Mouse (Mus musculus) heart, embryonic 13.5 days (tissue): ENCODE data around the gene Slc26a9. TPM values are rescaled to one million over a fixed set of nuclear protein-coding genes. Genes with fewer than 3 reads are reported as not detected.
A peak's percentile ranks its signal among the peaks of the same experiment; 100 is the strongest.

ENCODE experiments used
- ATAC-seq: fragments of 200-750 bp; cut with Nextera tagmentation; 2 replicates; pipeline ENCODE4 v1.8.0; 2017; ENCODE audit warnings: moderate TSS enrichment; ENCODE audit not compliant: insufficient number of reproducible peaks, low FRiP score, low TSS enrichment; ENCODE audit errors: extremely low read depth
- H3K27ac ChIP-seq: fragments of 300-500 bp; sonication (generic); replicated peaks from 2 replicates; pipeline ENCODE4 v1.5.1; 2015; ENCODE audit warnings: moderate library complexity, mild to moderate bottlenecking, inconsistent platforms
- H3K27me3 ChIP-seq: fragments of 300-500 bp; sonication (generic); replicated peaks from 2 replicates; pipeline ENCODE4 v1.6.1; 2015; ENCODE audit warnings: mild to moderate bottlenecking, inconsistent platforms
- H3K36me3 ChIP-seq: fragments of 300-500 bp; sonication (generic); 2 replicates; pipeline ENCODE4 v1.6.1; 2015; ENCODE audit warnings: mild to moderate bottlenecking, inconsistent platforms
- H3K4me1 ChIP-seq: fragments of 300-500 bp; sonication (generic); 2 replicates; pipeline ENCODE4 v1.6.1; 2015; ENCODE audit warnings: inconsistent platforms
- H3K4me2 ChIP-seq: fragments of 300-500 bp; sonication (generic); 2 replicates; pipeline ENCODE4 v1.6.1; 2015; ENCODE audit warnings: inconsistent platforms, mild to moderate bottlenecking, moderate library complexity
- H3K4me3 ChIP-seq: fragments of 300-500 bp; sonication (generic); 2 replicates; pipeline ENCODE4 v1.5.1; 2015; ENCODE audit warnings: moderate library complexity, mild to moderate bottlenecking, inconsistent platforms
- H3K9ac ChIP-seq: fragments of 300-500 bp; sonication (generic); 2 replicates; pipeline ENCODE4 v1.6.1; 2015; ENCODE audit warnings: inconsistent platforms, mild to moderate bottlenecking, moderate library complexity
- H3K9me3 ChIP-seq: fragments of 300-500 bp; sonication (generic); 2 replicates; pipeline ENCODE4 v1.6.1; 2016; ENCODE audit warnings: inconsistent platforms
- WGBS: fragments of 180-500 bp; shearing (Covaris S2); methylation state at CpG from one replicate; pipeline ENCODE4 v1.1.7; 2015; ENCODE audit warnings: mixed read lengths; 5-methylcytosine and 5-hydroxymethylcytosine counted together
- polyA plus RNA-seq: library from polyadenylated mRNA; unstranded; fragments of >200 nt; fragmentation: Nextera tagmentation; extraction: Ambion mirVana; gene quantifications from 2 replicates; pipeline ENCODE4 v1.2.1, GENCODE M21; 2015

Gene Slc26a9
- polyA plus RNA-seq, 1 experiment from 2014 or later = 0.08 TPM

DNA sequence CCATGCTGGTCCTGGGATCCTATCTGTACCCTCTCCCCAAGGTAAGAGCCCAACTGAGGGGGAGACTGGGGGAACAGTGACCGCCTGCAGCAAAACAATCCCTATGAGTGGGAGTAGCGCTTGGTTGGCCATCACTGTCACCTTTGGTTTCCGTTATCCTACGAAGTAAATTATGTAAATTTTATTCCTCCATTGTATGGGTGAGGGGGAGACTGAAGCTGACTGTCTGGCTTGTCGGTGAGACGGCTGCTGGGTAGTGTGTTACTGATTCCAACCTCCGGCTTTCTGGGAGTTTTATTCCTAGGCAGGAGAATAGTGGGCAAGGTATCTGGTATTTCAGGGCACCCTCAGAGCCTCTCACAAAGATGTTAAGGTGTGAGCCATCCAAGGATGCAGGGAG is 15.0 kb downstream of the Slc26a9 start:
- 75% methylated on average over 7 of the region's 7 CpGs for WGBS

DNA sequence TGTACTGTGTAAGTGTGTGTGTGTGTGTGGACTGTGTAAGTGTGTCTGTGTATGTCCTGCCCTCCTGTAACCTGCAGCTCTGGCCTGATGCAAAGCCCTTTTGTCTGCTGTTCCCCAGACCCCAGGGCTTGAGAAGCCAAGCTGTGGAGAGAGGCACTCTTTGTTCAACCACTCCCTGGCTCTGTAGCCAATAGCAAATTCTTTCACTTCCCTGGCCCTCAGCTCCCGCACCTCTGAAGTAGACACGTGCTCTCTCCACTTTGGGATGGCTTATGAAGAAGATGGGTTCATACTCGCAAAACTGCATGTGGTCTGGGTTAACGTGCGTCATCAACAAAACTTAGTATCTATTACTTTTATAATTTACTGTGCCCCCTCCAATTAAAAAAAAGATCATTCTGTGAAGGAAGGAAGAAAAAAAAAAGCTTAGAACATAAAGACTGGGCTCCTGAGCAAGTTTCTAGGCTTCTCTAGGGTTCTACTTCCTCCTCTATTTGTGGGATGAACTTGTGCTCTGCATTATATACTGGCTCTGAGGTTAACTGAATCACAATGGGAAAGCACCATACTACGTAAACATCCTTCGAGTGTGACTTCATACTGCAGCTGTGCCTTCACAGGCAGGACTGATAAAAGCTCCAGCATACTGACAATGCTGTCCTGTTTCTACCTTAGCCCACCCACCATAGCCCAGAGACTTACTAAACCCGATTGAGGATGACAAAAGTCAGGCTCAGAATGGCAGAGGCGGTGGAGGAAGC is 16.0 kb downstream of the Slc26a9 start:
- H3K27ac ChIP-seq = no peak overlapping the region
- no peak for ATAC-seq
- no peak overlapping the region for H3K4me3 ChIP-seq
- no peaks in the 10 kb centered on the region for H3K9me3 ChIP-seq
- peaks cover 26% of the 10 kb centered on the region for H3K4me1 ChIP-seq
- H3K4me2 ChIP-seq = no peak overlapping the region
- H3K36me3 ChIP-seq = no peaks in the 10 kb centered on the region
- H3K27me3 ChIP-seq = 0 out of 2 replicates have a peak, but pooled peaks cover 4% of the 10 kb centered on the region
- H3K9ac ChIP-seq = 0 out of 2 replicates have a peak overlapping the region, but pooled peaks have one; percentile 28
- 54% methylated on average over 9 of the region's 9 CpGs for WGBS

More for the DNA sequence above, 15.0 kb downstream of the Slc26a9 start:
- no peak overlapping the region for H3K4me2 ChIP-seq
- H3K27ac ChIP-seq = no peak overlapping the region
- H3K4me1 ChIP-seq = peaks cover 37% of the 10 kb centered on the region
- H3K9ac ChIP-seq = no peak overlapping the region
- no peaks in the 10 kb centered on the region for H3K9me3 ChIP-seq
- 0 out of 2 replicates have a peak, but pooled peaks cover 4% of the 10 kb centered on the region for H3K27me3 ChIP-seq
- no peak overlapping the region for H3K4me3 ChIP-seq
- ATAC-seq = no peak
- no peaks in the 10 kb centered on the region for H3K36me3 ChIP-seq

DNA sequence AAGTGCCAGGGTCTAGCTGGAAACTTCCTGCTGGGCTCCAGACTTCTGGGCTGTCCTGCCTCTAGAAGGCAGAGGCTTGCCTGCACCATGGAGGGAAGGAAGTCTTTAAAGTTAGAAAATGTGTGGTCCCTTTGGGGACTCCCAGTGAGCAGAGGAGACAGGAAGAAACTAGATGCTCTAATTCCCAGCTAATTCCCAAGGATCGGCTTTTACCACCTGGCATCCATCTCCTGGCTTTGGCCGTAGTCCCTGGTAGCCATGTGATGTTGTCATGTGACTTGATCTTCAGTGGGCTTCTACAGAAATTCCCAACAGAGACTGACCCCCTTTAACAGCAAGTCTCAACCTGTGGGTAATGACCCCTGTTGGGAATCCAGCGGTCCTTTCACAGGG is 16.6 kb downstream of the Slc26a9 start:
- Histone ChIP-seq H3K27me3 (0 out of 2 replicates have a peak, but pooled peaks cover 4% of the 10 kb centered on the region), H3K27ac (no peak overlapping the region), H3K4me3 (no peak overlapping the region), H3K4me1 (peaks cover 22% of the 10 kb centered on the region), H3K9me3 (no peaks in the 10 kb centered on the region), H3K36me3 (no peaks in the 10 kb centered on the region), H3K9ac (no peak overlapping the region), H3K4me2 (no peak overlapping the region)
- 82% methylated on average over 3 of the region's 3 CpGs for WGBS
- no peak for ATAC-seq

DNA sequence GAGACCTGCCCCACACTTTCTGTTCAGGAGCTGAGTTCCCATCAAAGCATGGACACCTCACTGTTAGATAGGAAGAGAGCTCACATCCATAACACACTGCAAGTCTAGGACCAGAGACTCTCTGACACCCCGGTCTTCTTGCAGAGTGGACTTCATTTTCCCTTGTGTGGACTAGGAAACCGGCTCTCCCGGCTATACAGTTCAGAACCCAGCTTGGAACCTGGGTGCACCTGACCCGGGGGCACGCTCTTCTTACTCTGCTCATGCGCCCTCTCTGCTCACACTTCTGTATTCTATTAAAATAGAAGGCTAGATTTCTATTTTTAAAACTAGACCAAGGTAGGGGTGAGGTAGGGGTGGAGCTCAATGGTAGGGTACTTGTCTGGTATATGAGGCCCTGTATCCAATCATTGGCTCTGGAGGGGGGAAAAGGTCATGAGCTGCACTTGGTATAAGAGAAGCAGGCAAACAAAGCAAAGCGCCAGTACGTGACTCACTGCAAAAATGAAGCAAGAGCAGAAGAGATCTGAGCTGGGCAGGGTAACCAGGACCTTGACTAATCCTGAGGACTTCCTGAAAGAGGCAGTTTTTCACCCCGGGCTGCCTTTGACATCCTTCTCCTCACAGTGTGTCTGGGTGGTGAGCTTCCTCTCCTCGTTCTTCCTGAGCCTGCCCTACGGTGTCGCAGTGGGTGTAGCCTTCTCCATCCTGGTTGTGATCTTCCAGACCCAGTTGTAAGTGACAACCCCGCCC is 17.4 kb downstream of the Slc26a9 start:
- no peaks in the 10 kb centered on the region for H3K36me3 ChIP-seq
- H3K4me1 ChIP-seq = peaks cover 20% of the 10 kb centered on the region
- H3K9ac ChIP-seq = no peak overlapping the region
- no peaks in the 10 kb centered on the region for H3K9me3 ChIP-seq
- WGBS = 70% methylated on average over 13 of the region's 13 CpGs
- no peak overlapping the region for H3K4me3 ChIP-seq
- no peak overlapping the region for H3K4me2 ChIP-seq
- 0 out of 2 replicates have a peak, but pooled peaks cover 4% of the 10 kb centered on the region for H3K27me3 ChIP-seq
- no peak for ATAC-seq
- H3K27ac ChIP-seq = no peak overlapping the region

DNA sequence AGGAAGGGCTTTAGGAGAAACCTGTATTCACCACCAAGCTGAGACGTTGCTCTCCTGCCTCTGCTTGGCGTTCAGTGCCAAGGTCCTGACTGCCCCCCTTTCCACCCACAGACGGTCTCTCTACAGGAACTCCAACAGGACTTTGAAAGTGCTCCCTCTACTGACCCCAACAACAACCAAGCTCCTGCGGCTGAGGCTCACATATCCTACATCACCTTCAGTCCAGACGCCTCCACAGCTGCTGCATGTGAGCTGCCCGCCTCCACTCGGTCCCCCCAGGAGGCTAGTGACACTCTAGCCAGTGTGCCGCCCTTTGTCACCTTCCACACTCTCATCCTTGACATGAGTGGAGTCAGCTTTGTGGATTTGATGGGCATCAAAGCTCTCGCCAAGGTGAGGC is 19.9 kb downstream of the Slc26a9 start:
- Histone ChIP-seq H3K36me3 (no peaks in the 10 kb centered on the region), H3K4me3 (no peak overlapping the region), H3K27ac (no peak overlapping the region), H3K4me1 (peaks cover 20% of the 10 kb centered on the region), H3K9ac (no peak overlapping the region), H3K9me3 (no peaks in the 10 kb centered on the region), H3K4me2 (no peak overlapping the region), H3K27me3 (peaks cover 9% of the 10 kb centered on the region; the same call in 1 of the 2 replicates)
- 36% methylated on average over 9 of the region's 9 CpGs for WGBS
- ATAC-seq = no peak

DNA sequence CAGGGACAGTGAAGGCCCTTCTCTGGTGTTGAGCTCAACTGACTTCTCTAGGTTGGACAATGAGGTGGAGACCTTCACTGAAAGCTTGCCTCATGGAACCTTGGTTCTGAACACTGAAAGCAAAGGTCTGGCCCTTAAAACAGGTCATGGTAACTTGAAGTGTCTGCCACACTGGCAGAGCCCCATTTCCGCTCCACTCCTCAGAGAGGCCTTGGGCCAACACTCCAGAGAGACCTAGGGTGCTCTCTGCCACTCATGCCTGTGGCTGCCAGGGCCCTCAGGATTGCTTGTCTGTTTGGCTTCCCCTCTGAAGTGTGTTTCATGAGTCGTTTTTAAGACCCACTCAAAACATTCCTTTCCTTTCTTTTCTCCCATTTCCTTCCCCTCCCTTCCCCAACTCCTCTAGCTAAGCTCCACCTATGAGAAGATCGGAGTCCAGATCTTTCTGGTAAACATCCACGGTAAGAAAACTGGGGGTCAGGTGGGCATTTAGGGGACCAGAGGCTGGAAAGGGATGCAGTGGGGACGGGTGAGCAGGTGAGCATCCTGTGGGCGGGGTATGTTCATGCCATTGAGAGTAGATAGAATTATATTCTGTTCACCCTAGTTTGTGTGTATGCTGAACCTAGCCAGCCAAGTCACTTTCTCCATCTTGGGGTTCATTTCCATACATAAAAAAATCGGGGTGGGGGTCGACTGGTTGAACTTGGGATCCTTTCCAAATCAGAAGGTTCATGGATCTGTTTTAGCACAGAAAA is 20.9 kb downstream of the Slc26a9 start:
- H3K9ac ChIP-seq = no peak overlapping the region
- peaks cover 9% of the 10 kb centered on the region; the same call in 1 of the 2 replicates for H3K27me3 ChIP-seq
- no peak overlapping the region for H3K27ac ChIP-seq
- 52% methylated on average over 8 of the region's 8 CpGs for WGBS
- H3K9me3 ChIP-seq = no peaks in the 10 kb centered on the region
- H3K4me2 ChIP-seq = no peak overlapping the region
- H3K36me3 ChIP-seq = no peaks in the 10 kb centered on the region
- ATAC-seq = no peak
- H3K4me3 ChIP-seq = no peak overlapping the region
- peaks cover 23% of the 10 kb centered on the region for H3K4me1 ChIP-seq

DNA sequence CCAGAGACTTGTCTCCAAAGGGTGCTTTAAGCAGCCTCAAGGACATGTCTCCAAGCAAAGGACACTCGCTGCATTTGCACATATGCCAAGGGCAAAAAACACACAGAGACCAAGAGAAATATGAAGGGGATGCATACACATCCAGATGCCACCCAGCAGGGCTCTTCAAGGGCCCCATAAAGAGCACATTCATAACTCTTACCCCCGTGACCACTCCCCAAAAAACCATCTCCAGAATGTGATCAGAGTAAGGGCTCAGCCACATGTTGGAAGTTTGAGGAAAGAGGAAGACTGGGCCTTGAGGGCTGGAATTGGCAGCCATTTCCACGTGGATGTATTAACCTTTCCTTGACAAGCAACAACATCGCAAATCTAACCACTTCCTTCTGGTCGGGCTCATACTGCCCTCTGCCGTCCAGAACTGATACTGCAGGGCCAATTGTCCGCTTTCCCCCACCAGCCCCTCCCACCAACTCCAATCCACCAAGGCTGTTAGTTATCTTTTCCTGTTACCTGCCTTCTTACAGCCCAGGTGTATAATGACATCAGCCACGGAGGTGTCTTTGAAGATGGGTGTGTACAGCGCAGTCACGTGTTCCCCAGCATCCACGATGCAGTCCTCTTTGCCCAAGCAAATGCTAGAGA is 21.7 kb downstream of the Slc26a9 start:
- Histone ChIP-seq H3K9ac (no peak overlapping the region), H3K27me3 (peaks cover 9% of the 10 kb centered on the region; the same call in 1 of the 2 replicates), H3K4me3 (no peak overlapping the region), H3K27ac (no peak overlapping the region), H3K4me1 (peaks cover 20% of the 10 kb centered on the region), H3K4me2 (no peak overlapping the region), H3K36me3 (no peaks in the 10 kb centered on the region), H3K9me3 (no peaks in the 10 kb centered on the region)
- no peak for ATAC-seq
- WGBS = 12% methylated on average over 11 of the region's 11 CpGs

DNA sequence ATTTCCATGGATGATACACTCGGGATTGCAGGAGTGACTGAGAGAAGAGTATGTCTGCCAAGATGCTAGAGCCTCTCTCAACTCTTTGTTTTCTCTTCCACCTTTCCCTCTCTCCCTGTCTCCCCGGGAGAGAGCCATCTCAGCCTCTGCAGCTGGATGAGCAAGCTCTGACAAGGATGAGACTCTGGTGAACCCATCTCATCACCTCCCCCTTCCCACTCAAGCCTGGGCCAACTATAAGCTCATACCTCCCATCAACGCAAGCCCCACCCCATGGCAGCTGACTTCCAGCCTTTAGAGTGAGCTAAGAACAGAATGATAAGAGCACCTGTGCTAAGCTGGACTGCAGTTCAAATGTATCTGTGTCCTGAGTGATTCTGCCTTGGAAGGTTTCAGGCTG is 25.5 kb downstream of the Slc26a9 start:
- Histone ChIP-seq H3K9me3 (no peaks in the 10 kb centered on the region), H3K27me3 (peaks cover 9% of the 10 kb centered on the region; the same call in 1 of the 2 replicates), H3K4me3 (no peak overlapping the region), H3K9ac (no peak overlapping the region), H3K27ac (no peak overlapping the region), H3K4me1 (peaks cover 20% of the 10 kb centered on the region), H3K4me2 (no peak overlapping the region), H3K36me3 (no peaks in the 10 kb centered on the region)
- no peak for ATAC-seq
- WGBS = 47% methylated on average over 3 of the region's 3 CpGs

DNA sequence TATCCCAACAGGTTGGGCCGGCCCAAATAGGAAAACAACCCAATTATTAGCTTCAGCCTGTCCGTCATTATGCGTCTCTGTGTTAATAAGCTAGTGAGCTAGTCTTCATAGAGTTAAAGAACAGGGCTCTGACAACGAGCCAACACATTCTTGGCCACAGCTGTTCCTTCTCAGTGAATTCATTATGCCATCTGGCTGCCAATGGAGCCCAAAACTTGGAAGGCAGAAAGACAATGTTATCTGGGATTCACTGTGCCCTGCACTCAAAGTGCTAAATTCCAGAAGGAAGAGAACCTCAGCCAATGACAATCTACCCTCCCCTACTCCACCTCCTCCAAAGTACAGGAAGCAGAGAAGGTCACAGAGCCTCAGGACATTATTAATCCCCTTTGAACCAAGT is 26.8 kb downstream of the Slc26a9 start:
- Histone ChIP-seq H3K9ac (no peak overlapping the region), H3K27me3 (peaks cover 9% of the 10 kb centered on the region; the same call in 1 of the 2 replicates), H3K4me1 (peaks cover 17% of the 10 kb centered on the region), H3K4me2 (no peak overlapping the region), H3K9me3 (no peaks in the 10 kb centered on the region), H3K27ac (no peak overlapping the region), H3K36me3 (no peaks in the 10 kb centered on the region), H3K4me3 (no peak overlapping the region)
- WGBS = 57% methylated on average over 4 of the region's 4 CpGs
- ATAC-seq = no peak

DNA sequence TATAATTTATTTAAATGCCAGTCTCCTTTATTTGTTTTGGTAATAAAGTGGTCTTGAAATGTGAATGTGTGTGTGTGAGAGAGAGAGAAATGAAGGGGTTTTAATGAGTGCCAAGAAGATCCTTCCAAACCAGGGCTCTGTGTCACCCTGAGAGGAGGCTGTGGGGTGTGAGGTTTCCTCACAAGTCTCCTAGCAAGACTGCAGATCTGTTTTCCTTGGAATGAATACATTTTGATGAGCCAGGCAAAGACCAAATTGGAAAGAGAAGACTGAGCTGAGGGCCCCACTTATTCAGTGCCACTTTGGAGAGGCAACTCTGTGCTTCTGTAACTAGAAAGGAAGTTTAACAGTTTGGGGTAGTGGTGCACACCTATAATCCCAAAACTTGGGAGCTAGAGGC is 27.6 kb downstream of the Slc26a9 start:
- Histone ChIP-seq H3K4me1 (peaks cover 17% of the 10 kb centered on the region), H3K4me3 (no peak overlapping the region), H3K9me3 (no peaks in the 10 kb centered on the region), H3K4me2 (no peak overlapping the region), H3K27me3 (peaks cover 9% of the 10 kb centered on the region; the same call in 1 of the 2 replicates), H3K36me3 (no peaks in the 10 kb centered on the region), H3K27ac (no peak overlapping the region), H3K9ac (no peak overlapping the region)
- ATAC-seq = no peak

DNA sequence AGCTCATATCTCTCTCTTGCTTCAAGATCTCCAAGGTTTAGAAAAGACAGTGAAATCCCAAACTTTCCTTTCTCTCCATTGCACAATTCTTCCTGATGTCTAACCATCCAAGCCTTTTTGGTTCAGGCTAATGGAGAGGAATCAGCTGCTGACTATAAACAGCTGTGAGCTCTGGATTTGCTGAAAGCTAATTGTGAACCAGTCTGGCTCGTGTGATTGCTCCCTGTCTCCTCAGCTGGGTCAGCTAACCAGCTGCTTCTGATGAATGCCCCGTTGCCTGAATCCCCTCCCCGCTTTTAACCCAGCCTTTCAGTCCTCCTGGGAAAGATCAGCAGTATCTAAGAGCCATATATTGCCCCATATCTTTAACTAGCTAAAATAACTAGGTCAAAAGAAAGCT is 50.8 kb downstream of the Slc26a9 start:
- no peak overlapping the region for H3K27ac ChIP-seq
- no peaks in the 10 kb centered on the region for H3K9me3 ChIP-seq
- H3K27me3 ChIP-seq = peaks cover 17% of the 10 kb centered on the region; the same call in 1 of the 2 replicates
- ATAC-seq = no peak
- no peak overlapping the region for H3K4me2 ChIP-seq
- H3K9ac ChIP-seq = no peak overlapping the region
- no peak overlapping the region for H3K4me3 ChIP-seq
- H3K4me1 ChIP-seq = peaks cover 8% of the 10 kb centered on the region; the same call in 1 of the 2 replicates
- H3K36me3 ChIP-seq = no peaks in the 10 kb centered on the region
- 37% methylated on average over 3 of the region's 3 CpGs for WGBS
